Mouse (Mus musculus) frontal cortex, postnatal 36 days (tissue): ENCODE results near the gene Asic3.
A peak's percentile ranks its signal among the peaks of the same experiment; 100 is the strongest.

Source experiments
- DNase-seq, 2 experiments: peaks; one replicate each; pipeline ENCODE4 v3.0.0; 2022; ENCODE audit warnings: low spot score in 2 of 2

Asic3 gene

DNA sequence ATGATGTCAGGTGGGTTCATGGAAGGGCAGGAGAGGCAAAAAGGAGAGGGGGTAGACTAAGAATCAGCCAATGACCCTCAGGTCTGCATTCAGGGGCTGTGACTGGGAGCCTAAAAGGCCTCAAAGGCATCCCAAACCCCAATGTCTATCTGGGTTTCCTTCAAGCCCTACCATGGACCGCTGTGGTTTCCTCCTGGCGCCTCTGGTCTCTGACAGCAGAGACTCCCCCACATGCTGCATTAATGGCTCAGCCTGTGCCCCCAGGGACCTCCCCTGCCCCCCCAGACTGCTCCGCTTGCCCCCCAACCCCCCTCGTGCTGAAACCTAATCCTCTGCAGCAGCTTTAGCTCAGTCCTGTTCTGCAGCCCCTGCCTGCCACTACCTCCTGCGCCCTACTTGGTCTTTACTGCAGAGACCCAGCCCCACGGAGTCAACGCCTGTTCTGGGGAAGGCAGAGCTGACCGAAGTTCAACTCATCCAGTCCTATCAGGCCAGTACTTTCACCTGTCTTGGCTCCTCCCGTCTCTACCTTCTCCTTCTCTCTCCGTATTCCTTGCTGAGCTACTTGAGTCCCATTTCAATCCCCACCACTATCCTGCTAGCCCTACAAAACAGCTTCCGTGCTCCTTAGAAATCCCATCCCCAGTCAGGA, at the start of gene Asic3:
Gene Asic3, plus strand, starts transcription at position 351 of the 652 bp plus-strand sequence.
- DNase-seq, result no peak

DNA sequence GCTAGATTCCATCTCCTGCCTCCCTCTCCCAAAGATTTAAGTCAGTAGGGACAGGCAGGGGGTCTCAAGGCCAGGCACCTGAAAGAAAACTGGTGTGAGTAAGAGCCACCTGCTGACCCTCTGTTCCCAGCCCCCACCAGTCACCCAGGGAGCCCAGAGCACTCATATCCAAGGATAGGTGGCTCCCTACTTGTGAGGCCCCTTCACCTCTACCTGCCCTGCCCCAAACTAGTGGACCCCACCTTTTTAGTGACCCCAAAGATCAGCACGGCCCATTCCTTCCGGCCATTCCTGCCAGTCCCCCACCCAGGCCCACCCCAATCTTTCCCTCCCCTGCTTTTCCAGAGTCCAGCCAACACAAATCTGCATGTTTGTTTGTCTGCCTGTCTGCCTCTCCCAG, 49.7 kb upstream of the Asic3 start:
- no peak for DNase-seq

DNA sequence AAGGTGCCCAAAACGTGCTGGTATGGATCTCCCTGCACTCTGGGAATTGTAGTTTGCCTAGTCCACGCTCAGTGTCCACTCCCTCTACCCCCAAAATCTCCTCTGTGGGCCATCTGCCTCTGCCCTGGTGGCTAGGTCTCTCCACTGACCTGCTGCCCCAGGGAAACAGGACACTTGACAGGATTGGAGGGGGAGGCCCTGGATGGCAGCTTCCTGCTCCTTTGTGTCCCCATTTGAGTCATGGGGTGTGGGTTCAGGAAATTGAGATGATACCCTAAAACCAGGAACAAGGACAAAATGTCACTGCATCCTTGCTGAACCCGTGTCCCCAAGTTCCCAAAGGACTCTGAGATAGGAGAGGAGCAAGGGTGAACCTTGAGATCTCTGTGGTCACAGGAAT, 49.1 kb upstream of the Asic3 start:
- DNase-seq, result no peak

DNA sequence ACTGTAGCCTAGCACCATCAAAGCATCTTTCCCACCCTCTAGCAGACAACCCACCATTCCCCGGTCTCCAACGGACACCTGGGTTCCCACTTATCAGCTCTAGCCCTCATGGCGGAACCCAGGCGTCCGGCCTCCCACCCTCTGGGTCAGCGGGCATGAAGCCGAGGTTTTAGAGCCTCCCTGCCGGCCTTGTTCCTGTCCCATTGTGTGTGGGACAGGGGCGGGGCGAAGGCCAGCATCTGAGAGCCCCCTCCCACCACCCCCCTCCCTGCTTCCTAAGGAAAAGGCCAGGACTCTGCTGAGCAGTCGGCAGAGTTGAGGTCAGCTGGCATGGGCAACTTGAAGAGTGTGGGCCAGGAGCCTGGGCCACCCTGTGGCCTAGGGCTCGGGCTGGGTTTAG, 48.7 kb upstream of the Asic3 start, which contains the start of gene Nos3:
Gene Nos3, plus strand, starts transcription at position 303 of the 400 bp plus-strand sequence.
- DNase-seq, result no peak

DNA sequence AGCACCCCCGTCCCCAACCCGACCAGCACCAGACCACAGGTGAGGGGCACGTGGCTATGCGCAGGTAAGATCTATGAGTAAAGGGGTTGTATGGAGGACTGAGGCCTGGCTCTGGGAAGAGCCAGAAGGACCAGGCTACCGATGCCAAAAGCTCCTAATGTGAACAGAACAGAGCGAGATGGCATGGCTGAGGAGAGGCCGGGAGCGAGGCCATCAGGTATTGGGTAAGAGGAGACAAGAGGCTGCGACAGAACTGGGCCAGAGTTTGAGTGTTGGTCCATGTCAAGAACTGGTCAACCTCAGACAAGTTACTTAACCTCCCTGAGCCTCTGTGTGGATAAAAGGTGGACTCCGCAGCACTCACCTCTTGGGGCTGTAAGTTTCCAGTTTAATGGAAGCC, 48.2 kb upstream of the Asic3 start:
- DNase-seq, result no peak

DNA sequence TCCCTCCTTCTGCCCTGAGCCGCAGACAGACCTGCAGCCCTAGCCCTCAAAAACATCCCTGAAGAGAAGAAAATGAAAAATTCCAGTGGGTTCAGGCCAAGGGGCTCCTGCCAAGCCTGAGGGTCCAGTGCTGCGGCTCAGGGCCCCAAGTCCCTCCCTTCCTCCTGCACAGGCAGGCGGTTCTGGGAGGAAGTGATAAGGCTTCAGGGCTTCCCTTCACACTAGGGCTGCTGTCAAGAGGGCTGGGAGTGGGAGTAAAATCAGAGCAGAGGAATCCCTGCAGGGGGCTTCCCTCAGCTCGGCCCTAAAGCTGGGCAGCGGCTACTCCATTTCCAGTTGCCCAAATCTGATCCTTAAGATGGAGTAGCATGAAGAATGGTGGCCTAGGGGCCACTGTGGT, 47.7 kb upstream of the Asic3 start:
- DNase-seq, result no peak

DNA sequence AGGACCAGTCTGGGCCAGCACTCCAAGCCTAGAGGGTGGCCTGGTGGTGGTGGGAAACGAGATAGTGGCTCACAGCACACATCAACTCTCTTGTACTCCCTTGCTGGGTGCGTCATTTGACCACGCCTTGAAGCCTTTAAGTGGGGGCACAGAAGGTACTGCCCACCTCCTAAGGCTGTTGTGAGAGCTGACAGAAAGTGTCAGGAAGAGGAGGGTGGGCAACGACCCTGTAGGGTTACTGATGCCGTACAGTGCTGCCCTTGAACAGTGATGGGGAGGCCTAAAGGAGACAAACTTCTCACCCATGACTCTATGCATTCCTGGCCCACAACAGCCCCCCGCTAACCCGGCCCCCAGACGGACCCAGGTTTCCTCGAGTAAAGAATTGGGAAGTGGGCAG, 46.8 kb upstream of the Asic3 start:
- DNase-seq, result no peak

DNA sequence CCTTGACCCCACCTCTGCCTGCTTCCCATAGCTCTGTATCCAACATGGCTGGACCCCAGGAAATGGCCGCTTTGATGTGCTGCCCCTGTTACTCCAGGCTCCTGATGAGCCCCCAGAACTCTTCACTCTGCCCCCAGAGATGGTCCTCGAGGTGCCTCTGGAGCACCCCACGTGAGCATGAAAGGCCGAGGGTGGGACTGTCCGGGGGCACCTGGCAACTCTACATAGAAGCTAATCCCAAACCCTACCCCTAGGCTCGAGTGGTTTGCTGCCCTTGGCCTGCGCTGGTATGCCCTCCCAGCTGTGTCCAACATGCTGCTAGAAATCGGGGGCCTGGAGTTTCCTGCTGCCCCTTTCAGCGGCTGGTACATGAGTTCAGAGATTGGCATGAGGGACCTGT, 43.4 kb upstream of the Asic3 start:
- DNase-seq, result no peak

DNA sequence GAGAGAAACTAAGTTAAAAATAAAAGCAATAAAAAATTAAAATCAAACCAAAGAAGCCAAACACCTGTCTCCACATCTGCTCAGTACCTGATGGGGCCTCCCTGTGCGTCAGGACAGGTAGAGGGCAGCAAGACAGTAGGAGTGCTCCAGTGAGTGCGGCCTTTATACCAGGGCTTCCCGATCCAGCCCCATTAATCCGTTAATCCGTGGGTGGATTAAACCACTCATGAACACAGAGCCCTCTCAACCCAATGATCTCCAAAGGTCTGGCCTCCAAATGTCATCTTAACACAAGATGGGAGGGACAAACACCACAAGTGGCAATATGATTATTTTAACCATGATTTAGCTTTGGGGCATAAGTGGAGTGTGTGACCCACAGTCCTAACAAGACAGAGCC, 39.4 kb upstream of the Asic3 start:
- no peak for DNase-seq

DNA sequence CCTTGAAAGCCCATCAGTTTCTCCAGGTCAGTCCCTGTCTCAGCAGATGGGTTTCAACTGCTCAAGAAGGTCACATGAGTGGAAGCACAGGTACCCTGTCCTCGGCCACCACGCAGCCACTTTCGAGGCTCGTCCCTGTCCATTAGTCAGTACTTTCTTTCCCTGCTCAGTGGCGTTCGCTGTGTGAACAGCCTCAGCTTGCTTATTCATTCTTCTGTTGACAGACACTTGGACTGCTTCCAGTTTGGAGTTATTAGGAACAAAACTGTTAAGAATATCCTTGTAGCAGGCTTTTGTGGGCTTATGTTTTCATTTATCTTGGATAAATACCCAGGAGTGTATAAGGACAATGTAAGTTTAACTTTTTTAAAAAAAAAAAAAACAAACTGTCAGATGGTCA, 39.0 kb upstream of the Asic3 start:
- no peak for DNase-seq

DNA sequence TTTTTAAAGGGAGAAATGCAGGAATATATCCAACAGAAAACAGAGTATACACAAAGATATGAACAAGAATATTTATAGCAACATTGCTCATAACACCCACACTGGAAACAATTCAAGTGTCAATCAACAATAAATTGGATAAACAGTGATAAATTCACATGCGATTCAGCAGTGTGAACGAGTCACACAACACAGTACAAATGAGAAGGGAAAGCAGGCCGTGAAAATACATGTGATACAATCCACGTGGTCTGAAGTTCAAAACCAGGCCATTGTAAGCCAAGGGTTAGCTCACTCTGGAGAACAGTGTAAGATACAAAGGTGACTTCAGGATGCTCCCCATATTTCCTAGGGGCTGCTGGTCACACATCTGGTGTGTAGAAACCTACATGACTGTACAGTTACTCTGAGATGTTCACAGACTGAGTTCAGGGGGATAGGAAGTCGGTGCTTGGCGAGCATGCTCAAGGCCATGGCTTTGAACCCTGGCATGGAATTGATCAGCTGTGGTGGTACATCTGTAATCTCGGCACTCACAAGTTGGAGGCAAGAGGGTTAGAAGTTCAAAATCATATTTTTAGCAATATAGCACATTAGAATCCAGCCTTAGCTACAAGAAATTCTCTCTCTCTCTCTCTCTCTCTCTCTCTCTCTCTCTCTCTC, 38.4 kb upstream of the Asic3 start:
- no peak for DNase-seq

DNA sequence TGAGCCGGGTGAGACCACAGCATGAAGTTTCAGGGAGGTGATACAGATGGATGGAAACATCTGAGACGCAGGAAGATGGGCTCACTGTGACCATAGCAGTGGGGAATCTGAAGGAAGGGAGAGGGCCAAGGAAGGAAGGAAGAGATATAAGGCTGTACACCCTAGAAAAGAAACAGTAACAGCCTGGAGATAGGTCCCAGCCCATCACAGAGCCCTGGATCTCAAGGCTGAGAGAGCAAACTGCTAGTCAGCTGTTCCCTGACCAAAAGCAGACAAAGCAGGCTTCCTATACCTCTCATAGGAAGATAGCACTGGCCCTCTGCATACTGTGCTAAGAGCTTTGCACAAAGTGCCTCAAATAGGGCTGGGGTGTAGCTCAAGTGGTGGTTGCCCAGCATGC, 34.5 kb upstream of the Asic3 start:
- no peak for DNase-seq

DNA sequence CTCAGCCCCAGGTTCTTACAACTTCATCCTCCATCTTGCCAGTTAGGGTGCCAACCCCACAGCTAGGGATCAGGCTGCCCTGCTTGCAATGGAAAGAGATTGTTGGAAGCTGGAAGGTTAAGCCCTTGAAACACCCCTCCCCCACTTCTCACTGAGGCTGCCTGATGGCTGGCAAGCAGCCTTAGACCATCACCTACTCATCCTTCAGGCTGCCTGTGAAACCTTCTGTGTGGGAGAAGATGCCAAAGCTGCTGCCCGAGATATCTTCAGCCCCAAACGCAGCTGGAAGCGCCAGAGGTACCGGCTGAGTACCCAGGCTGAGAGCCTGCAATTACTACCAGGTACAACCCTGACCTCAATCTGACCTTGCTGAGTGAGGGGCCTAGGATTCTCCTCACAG, 33.7 kb upstream of the Asic3 start:
- peak in 1 of 2 experiments; percentile 35 for DNase-seq

DNA sequence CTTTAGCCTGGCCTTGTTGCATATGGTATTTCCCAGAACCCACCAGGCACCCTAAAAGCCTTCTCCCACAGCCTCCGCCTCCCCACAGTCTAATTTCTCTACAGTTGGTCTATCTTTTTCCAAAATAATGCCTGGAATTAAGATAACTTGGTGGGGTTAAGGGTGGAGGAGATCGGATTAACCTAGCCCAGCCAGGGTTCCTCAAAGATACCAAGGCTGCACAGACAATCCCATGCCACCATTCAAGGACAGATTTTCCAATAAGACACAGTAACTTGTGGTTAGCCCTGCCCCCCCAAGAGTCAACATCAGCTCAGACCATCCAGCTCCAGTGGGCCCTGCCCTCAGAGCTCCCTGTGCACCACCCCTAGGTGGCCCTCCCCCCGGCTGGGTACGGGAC, 32.7 kb upstream of the Asic3 start:
- DNase-seq, result no peak

DNA sequence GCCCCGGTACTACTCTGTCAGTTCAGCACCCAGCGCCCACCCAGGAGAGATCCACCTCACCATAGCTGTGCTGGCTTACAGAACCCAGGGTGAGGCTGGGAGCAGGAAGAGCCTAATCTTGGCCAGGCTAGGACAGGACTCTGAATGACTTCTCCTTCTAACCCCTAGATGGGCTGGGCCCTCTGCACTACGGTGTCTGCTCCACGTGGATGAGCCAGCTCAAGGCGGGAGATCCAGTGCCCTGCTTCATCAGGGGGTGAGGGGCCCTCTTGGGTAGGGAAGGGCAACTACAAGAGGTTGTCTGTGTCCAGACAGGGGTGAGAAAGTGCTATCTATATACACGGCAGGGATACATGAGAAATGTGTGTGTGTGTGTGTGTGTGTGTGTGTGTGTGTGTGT, 31.7 kb upstream of the Asic3 start:
- DNase-seq, result no peak

DNA sequence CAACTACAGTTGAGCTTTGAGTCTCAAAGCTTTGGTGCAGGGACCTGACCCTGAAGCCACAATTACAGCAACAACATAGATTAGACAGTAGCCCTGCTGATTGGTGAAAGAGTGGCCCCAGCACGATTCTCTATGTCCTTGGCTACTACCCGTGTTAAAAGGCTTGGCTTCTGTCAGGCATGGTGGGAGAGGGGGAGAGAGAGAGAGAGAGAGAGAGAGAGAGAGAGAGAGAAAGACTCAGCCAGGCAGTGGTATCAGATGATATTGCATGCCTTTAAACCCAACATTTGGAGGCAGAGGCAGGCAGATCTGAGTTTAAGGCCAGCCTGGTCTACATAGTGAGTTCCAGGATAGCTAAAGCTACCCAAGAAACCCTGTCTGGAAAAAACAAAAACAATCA, 31.2 kb upstream of the Asic3 start:
- no peak for DNase-seq

DNA sequence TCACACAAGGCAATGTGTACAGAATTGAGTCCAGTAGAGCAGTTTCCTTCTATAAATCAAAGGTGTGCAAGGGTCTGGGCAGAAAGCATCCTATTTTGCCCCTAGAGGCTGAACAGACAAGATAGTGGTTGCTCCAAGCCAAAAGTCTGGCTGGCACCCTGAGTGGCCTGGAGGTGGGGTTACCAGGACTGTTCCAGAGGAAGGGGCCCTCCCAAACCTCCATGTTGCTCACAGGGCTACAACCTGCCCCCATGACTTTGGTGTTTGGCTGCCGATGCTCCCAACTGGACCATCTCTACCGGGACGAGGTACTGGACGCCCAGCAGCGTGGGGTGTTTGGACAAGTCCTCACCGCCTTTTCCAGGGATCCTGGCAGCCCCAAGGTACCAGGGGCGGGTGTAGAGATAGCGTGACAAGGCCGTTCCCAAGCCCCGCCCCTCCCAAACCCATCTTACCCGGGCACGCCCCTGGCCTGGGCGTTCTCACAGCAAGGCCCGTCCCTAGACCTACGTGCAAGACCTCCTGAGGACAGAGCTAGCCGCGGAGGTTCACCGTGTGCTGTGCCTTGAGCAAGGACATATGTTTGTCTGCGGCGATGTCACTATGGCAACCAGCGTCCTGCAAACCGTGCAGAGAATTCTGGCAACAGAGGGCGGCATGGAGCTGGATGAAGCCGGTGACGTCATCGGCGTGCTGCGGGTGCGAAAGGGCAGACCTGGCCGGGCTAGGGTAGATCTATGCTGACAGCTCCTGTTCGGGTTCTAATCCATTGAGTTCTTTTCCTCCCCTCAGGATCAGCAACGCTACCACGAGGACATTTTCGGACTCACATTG, 29.9 kb upstream of the Asic3 start:
- DNase-seq, result peak; percentile 92 to 95

DNA sequence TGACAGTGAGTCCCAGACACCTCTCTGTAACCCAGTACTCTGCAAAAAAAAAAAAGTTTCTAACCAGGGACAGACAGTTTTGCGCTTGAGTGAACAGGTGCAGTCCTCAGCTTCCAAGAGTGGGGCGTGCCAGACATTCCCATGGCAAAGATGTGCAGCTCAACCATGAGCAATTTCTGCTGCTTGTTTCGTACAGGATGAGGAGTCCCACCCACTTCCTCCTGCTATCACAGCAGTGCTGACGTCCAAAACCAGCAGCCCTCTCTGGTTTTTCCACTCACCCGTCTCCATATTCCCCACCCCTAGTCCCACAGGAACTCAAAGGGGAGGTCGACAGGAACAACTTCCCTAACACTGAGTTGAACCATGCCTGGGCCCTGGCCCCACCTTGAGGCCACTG, 28.8 kb upstream of the Asic3 start:
- DNase-seq, result peak; percentile 38 to 52

DNA sequence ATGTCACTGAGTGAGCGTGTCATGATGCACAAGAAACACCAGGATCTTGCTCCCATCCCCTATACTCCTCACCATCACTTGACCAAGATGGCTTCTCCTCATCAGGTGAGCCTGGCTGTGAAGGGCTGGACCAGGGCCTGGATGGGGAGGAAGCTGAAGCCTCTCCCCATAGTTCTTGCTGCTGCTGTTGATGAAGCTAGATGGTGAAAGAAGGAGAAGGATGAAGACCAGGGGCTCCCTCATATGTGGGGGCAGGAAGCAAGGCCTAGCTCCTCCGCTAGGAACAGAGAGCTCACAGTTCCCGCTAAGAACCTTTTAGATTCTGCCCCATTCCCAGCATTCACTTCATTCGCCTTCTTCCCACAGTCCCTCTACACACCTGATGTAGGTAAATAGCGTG, 27.8 kb upstream of the Asic3 start:
- DNase-seq, result no peak

DNA sequence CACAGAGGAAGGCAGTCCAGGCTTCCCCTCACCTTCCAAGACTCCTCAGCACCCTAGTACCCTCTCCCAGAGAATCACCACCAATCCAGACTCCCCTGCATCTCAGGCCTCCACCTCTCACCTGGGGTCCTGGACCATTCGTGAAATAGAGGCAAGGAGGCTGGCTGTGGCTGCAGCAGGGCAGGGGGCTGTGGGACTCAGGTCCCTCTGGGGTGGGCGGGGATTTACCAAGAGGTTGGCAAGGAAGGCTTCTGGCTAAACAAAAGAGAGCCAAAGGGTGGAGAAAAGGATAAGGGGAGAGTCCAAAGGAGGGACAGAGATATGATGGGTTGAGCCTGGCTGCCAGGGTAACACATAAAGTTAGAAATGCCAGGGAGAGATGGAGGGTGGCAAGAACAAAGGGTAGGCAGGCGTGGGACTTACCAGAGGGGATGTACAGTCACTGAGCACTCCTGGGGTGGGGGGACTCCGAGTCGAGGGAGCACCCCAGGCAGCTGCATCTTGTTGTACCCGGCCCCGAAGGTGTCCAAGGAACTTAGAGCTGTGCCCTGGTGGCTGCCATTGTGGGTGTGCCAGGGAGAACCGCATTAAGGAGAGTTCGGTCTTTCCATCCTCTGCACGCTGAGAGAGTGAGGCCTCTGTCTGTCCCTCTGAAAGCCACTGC, 27.2 kb upstream of the Asic3 start:
- no peak for DNase-seq

DNA sequence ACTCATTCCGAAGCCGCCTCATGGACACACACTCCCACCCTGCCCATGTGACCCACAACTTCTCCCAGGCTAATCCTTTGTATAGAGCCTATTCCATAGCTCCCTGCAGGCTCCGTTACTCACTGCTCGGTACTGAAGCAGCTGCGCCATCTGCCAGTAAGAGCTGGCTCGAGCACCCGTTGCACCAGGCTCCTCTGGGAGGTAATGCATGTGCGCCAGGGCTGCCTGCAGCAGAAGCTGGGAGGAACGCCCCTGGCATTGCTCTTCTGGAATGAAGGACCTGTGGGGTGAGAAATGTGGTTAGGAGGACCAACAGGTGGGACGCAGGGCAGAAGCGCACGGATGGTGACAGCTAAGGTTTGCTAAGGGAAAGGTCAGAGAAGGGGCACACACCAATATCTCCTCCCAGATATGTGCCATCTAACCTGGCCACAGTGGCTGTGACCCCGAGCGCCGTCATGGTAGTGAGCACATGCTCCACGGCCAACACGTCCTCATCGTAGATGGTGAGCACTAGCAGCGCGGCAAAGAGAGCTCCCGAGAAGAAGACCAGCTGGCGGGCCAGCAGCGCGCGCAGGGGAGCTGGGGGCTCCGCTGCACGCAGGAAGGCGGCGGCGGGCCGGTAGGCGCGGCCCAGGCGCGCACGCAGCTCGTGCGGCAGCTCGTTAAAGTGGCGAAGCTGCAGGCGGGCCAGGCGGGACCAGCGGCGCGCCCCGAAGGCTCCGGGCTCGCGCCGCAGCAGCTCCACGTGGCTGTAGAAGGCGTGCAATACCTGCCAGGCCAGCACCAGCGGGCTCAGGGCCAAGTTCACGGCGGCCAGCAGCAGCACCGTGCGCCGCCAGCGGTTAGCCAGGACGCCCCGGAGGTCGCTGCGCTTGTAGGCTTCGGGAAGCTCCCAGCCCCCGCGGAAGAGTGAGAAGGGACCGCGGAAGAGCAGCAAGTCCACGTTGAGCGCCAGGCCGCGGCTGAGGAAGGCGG, 25.6 kb upstream of the Asic3 start:
- DNase-seq, result peak; percentile 58 to 77
